Mouse (Mus musculus): ENCODE data around the gene Anks3. TPM values are rescaled to one million over a fixed set of nuclear protein-coding genes. Genes with fewer than 3 reads are reported as not detected.

Gene Anks3
- polyA plus RNA-seq, 1 experiment from 2014 or later = 18.0 TPM

DNA sequence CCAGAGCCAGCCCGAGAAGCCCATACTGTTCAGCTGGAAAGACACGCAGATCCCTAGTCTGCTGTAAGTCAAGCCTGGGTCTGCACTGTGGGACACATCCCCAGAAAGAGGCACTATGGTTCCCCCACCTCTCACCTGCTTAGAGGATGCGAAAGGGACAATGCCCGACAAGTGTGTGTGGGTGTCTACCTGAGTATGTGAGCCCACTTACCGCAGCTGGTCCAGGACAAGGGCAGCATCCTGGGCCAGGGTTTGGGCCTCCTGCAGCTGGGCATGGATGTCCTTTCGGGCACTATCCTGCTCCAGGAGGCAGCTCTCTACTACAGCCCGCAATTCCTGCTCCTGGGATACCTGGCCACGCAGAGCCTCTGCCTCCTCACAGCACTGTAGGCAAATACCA, 21.1 kb downstream of the Anks3 start:
- no peaks in the 10 kb centered on the region for H3K9me3 ChIP-seq (ENCODE audit: control insufficient read depth)
- no peaks in the 10 kb centered on the region; the same call in none of the 2 replicates for H3K4me1 ChIP-seq (replicated peaks; ENCODE audit: control insufficient read depth, insufficient read depth, low read length)
- no peak overlapping the region for H3K4me3 ChIP-seq (ENCODE audit: low read depth, low read length)
- no peak overlapping the region for H3K4me2 ChIP-seq (replicated peaks; ENCODE audit: low read depth)
- no peak overlapping the region for H3K27ac ChIP-seq (ENCODE audit: low read depth, low read length)
- peaks cover 65% of the 10 kb centered on the region for H3K36me3 ChIP-seq (ENCODE audit: control insufficient read depth, insufficient read depth)
- WGBS = 91% methylated on average over 8 of the region's 8 CpGs
- no peak overlapping the region for H3K9ac ChIP-seq (ENCODE audit: low read depth, low read length)
- TF ChIP-seq CTCF (IDR thresholded peaks at IDR 0.05; ENCODE audit: low read depth) = no peak
- no peaks in the 10 kb centered on the region for H3K27me3 ChIP-seq (replicated peaks; ENCODE audit: control insufficient read depth, insufficient read depth, low read length)
- ATAC-seq = no peak

DNA sequence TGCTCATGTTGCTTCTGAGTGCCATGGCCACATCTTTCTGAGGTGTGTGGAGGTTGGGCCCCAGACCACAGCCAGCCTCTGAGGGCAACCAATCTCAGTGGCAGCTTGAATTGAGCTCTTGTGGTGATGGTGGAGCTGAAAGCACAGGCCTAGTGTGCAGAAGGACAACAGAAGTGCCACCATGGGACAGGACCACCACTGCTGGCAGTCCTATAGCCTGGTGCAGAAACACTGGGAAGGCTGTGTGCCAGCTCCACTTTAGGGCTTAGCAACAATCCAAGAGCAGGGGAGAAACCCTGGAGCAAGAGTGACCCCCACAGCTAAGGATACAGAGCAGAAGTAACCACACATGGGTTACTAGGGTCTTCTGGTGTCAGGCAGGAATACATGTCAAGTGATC, 23.0 kb downstream of the Anks3 start:
- Histone ChIP-seq H3K9me3 (ENCODE audit: control insufficient read depth) (no peaks in the 10 kb centered on the region), H3K9ac (ENCODE audit: low read depth, low read length) (no peak overlapping the region), H3K4me3 (ENCODE audit: low read depth, low read length) (no peak overlapping the region), H3K27me3 (replicated peaks; ENCODE audit: control insufficient read depth, insufficient read depth, low read length) (no peaks in the 10 kb centered on the region), H3K36me3 (ENCODE audit: control insufficient read depth, insufficient read depth) (peaks cover 65% of the 10 kb centered on the region), H3K4me1 (replicated peaks; ENCODE audit: control insufficient read depth, insufficient read depth, low read length) (no peaks in the 10 kb centered on the region; the same call in none of the 2 replicates), H3K27ac (ENCODE audit: low read depth, low read length) (no peak overlapping the region), H3K4me2 (replicated peaks; ENCODE audit: low read depth) (no peak overlapping the region)
- TF ChIP-seq CTCF (IDR thresholded peaks at IDR 0.05; ENCODE audit: low read depth) = no peak
- ATAC-seq = no peak

DNA sequence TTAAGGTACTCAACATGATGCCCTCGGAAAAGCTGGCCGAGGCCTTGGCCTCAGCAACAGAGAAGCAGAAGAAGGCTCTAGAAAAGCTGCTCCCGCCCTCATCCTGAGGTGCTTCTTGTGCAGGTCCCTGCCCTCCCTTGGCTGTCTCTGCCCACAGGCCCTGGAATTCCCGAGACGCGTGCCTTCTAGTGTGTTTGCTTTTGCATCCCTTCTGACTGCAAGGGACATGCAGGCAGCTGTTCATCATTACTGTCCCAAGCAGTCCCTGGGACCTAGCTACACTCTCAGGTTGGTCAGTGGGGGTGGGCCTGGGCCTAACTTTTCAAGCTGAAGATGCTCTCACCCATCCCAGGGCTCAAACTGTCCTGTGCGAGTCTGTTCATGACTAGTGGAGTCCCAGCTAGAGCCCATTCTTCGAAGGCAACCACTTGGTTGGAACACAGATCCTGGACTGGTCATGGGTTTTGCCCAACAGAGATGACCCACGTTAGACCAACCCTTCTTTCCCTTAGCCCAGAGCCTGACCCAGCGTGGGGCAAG, 23.6 kb downstream of the Anks3 start:
- H3K36me3 ChIP-seq (ENCODE audit: control insufficient read depth, insufficient read depth) = peaks cover 67% of the 10 kb centered on the region
- no peak overlapping the region for H3K4me2 ChIP-seq (replicated peaks; ENCODE audit: low read depth)
- WGBS = 88% methylated on average over 10 of the region's 10 CpGs
- H3K27ac ChIP-seq (ENCODE audit: low read depth, low read length) = no peak overlapping the region
- no peaks in the 10 kb centered on the region for H3K9me3 ChIP-seq (ENCODE audit: control insufficient read depth)
- H3K27me3 ChIP-seq (replicated peaks; ENCODE audit: control insufficient read depth, insufficient read depth, low read length) = no peaks in the 10 kb centered on the region
- no peaks in the 10 kb centered on the region; the same call in none of the 2 replicates for H3K4me1 ChIP-seq (replicated peaks; ENCODE audit: control insufficient read depth, insufficient read depth, low read length)
- no peak overlapping the region for H3K9ac ChIP-seq (ENCODE audit: low read depth, low read length)
- TF ChIP-seq CTCF (IDR thresholded peaks at IDR 0.05; ENCODE audit: low read depth) = no peak
- no peak overlapping the region for H3K4me3 ChIP-seq (ENCODE audit: low read depth, low read length)
- no peak for ATAC-seq

GRCm38 (mm10) chr16:4939412-4939811, 24.6 kb downstream of the Anks3 start:
- Histone ChIP-seq H3K27ac (ENCODE audit: low read depth, low read length) (peak overlapping the region; percentile 66), H3K4me3 (ENCODE audit: low read depth, low read length) (peak overlapping the region; percentile 83), H3K36me3 (ENCODE audit: control insufficient read depth, insufficient read depth) (peaks cover 68% of the 10 kb centered on the region)

DNA sequence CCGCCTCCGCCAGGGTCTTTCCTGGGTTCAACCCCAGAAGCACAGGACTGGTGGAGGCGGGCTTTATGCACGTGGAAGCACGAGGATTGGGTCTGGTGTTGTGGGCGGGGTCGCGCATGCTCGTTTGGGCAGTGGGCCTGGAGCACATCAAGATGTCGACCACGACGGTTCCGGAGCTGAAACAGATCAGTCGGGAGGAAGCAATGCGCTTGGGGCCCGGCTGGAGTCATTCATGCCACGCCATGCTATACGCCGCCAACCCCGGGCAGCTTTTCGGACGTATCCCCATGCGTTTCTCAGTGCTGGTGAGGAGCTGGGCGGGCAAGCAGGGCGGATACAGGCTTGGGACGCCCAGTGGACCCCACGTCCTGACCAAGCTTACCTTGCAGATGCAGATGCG, 25.0 kb downstream of the Anks3 start:
- peak; percentile 79 for ATAC-seq
- no peak for TF ChIP-seq CTCF (IDR thresholded peaks at IDR 0.05; ENCODE audit: low read depth)
- H3K9ac ChIP-seq (ENCODE audit: low read depth, low read length) = peak overlapping the region; percentile 83
- WGBS = under 1% methylated on average over 28 of the region's 28 CpGs
- H3K4me3 ChIP-seq (ENCODE audit: low read depth, low read length) = peak overlapping the region; percentile 83
- peaks cover 72% of the 10 kb centered on the region for H3K36me3 ChIP-seq (ENCODE audit: control insufficient read depth, insufficient read depth)
- H3K4me2 ChIP-seq (replicated peaks; ENCODE audit: low read depth) = peak overlapping the region; percentile 95
- peak overlapping the region; percentile 66 for H3K27ac ChIP-seq (ENCODE audit: low read depth, low read length)
- no peaks in the 10 kb centered on the region; the same call in none of the 2 replicates for H3K4me1 ChIP-seq (replicated peaks; ENCODE audit: control insufficient read depth, insufficient read depth, low read length)
- no peaks in the 10 kb centered on the region for H3K9me3 ChIP-seq (ENCODE audit: control insufficient read depth)
- H3K27me3 ChIP-seq (replicated peaks; ENCODE audit: control insufficient read depth, insufficient read depth, low read length) = no peaks in the 10 kb centered on the region

More at GRCm38 (mm10) chr16:4939412-4939811, 24.6 kb downstream of the Anks3 start:
- no peak for TF ChIP-seq CTCF (IDR thresholded peaks at IDR 0.05; ENCODE audit: low read depth)
- ATAC-seq = peak; percentile 62
- Histone ChIP-seq H3K27me3 (replicated peaks; ENCODE audit: control insufficient read depth, insufficient read depth, low read length) (no peaks in the 10 kb centered on the region), H3K4me1 (replicated peaks; ENCODE audit: control insufficient read depth, insufficient read depth, low read length) (no peaks in the 10 kb centered on the region; the same call in none of the 2 replicates), H3K9me3 (ENCODE audit: control insufficient read depth) (no peaks in the 10 kb centered on the region), H3K9ac (ENCODE audit: low read depth, low read length) (peak overlapping the region; percentile 83), H3K4me2 (replicated peaks; ENCODE audit: low read depth) (peak overlapping the region; percentile 95)
- under 1% methylated on average over 16 of the region's 16 CpGs for WGBS

GRCm38 (mm10) chr16:4938461-4938860, 25.5 kb downstream of the Anks3 start, which contains the start of gene Nudt16l1:
TSS of gene Nudt16l1 (plus strand) at chr16:4938761.
- WGBS = 0% methylated on average over 2 of the region's 2 CpGs
- peaks cover 72% of the 10 kb centered on the region for H3K36me3 ChIP-seq (ENCODE audit: control insufficient read depth, insufficient read depth)
- 0 out of 2 replicates have a peak, but pooled peaks have one; percentile 3 for TF ChIP-seq CTCF (IDR thresholded peaks at IDR 0.05; ENCODE audit: low read depth)

More at GRCm38 (mm10) chr16:4938461-4938860, 25.5 kb downstream of the Anks3 start, which contains the start of gene Nudt16l1:
- H3K4me3 ChIP-seq (ENCODE audit: low read depth, low read length) = peak within 1 kb of the TSS; percentile 83
- no peaks in the 10 kb centered on the region; the same call in none of the 2 replicates for H3K4me1 ChIP-seq (replicated peaks; ENCODE audit: control insufficient read depth, insufficient read depth, low read length)
- peak within 1 kb of the TSS; percentile 66 for H3K27ac ChIP-seq (ENCODE audit: low read depth, low read length)
- ATAC-seq = no peak
- H3K9ac ChIP-seq (ENCODE audit: low read depth, low read length) = peak within 1 kb of the TSS; percentile 83
- peak within 1 kb of the TSS; percentile 95 for H3K4me2 ChIP-seq (replicated peaks; ENCODE audit: low read depth)
- no peaks in the 10 kb centered on the region for H3K9me3 ChIP-seq (ENCODE audit: control insufficient read depth)
- H3K27me3 ChIP-seq (replicated peaks; ENCODE audit: control insufficient read depth, insufficient read depth, low read length) = no peaks in the 10 kb centered on the region
